Mouse (Mus musculus): ENCODE data around the gene Ciita. TPM values are rescaled to one million over a fixed set of nuclear protein-coding genes. Genes with fewer than 3 reads are reported as not detected.

The Ciita gene
- polyA plus RNA-seq, 1 experiment from 2014 or later = 0.16 TPM

DNA sequence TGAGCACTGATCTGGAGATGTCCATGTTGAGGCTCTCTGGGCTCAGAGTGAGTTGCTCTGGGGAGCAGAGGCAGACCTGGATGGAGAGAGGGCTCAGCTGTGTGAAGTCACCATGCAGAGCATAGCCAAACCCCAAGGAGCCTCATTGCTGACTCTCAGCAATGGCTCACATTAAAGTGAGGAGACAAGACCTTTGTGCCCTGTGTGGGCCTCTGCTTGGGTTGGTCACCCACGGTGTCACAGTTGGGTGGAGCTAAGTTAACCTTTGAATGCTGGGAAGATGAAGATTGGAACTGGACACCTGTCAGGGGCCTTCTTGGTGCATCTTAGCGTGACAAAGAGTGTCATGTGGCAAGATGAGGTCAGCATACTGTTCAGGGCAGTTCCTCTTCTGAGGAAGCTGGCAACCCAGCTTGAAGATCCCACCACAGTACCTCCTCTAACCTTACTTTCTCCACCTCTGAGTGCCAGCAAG, 16.0 kb downstream of the Ciita start:
- H3K4me3 ChIP-seq (replicated peaks) = no peak overlapping the region
- no peaks in the 10 kb centered on the region for H3K27me3 ChIP-seq
- H3K4me1 ChIP-seq (replicated peaks) = no peaks in the 10 kb centered on the region
- WGBS (ENCODE audit: insufficient replicate concordance) = 46% methylated on average over 2 of the region's 2 CpGs
- H3K9ac ChIP-seq = no peak overlapping the region
- ATAC-seq (ENCODE audit: insufficient read depth) = no peak
- H3K9me3 ChIP-seq (replicated peaks) = no peaks in the 10 kb centered on the region
- no peak overlapping the region for H3K4me2 ChIP-seq
- no peak overlapping the region for H3K27ac ChIP-seq (replicated peaks)
- H3K36me3 ChIP-seq (replicated peaks) = no peaks in the 10 kb centered on the region

DNA sequence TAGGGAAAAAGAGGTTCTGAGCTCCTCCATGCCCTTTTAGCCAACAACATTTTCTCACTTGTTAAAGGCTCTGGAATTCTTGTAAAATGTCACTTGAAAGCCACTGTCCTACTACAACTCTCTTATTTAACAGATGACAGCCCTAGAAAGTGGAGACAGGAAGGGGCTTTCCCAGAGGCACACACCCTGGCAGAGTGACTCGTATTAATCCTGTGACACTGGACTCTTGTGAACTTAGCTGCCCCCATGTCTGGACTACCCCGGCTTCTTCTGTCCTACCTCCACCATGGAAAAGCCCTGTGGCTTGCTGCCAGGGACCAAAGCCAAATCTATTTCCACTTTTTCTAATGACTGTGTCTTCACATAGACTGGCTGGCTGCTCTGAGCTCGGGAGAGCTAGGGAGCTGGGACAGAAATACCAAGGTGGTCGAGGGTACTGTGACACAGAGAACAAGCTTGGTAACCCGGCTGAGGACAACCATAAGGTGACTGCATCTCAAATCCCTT, 18.3 kb downstream of the Ciita start:
- WGBS (ENCODE audit: insufficient replicate concordance) = 47% methylated on average over 5 of the region's 5 CpGs
- H3K36me3 ChIP-seq (replicated peaks) = no peaks in the 10 kb centered on the region
- no peak for ATAC-seq (ENCODE audit: insufficient read depth)
- no peak overlapping the region for H3K4me3 ChIP-seq (replicated peaks)
- H3K4me2 ChIP-seq = no peak overlapping the region
- no peaks in the 10 kb centered on the region for H3K9me3 ChIP-seq (replicated peaks)
- H3K27me3 ChIP-seq = no peaks in the 10 kb centered on the region
- no peak overlapping the region for H3K27ac ChIP-seq (replicated peaks)
- H3K4me1 ChIP-seq (replicated peaks) = no peaks in the 10 kb centered on the region
- no peak overlapping the region for H3K9ac ChIP-seq

DNA sequence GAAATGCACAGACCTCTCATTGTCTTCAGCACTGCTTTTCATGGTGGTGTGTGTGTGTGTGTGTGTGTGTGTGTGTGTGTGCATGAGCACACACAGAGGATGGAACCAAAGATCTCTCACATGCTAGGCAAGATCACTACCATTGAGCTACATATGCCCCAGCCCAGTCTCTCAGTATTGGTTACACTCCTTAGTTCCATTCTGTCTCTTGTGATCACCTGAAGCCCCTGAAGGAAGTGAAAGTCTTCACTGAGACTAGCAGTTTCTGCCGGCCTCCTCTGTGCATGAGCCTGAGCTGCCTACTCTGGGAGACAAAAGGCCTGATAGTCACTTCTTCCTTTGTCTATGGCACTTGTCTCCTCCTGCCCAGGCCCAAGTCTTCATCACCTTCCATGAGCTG, 19.3 kb downstream of the Ciita start:
- Histone ChIP-seq H3K4me1 (replicated peaks) (no peaks in the 10 kb centered on the region), H3K27me3 (no peaks in the 10 kb centered on the region), H3K9me3 (replicated peaks) (no peaks in the 10 kb centered on the region), H3K4me2 (no peak overlapping the region), H3K4me3 (replicated peaks) (no peak overlapping the region), H3K27ac (replicated peaks) (no peak overlapping the region), H3K36me3 (replicated peaks) (no peaks in the 10 kb centered on the region), H3K9ac (no peak overlapping the region)
- no peak for ATAC-seq (ENCODE audit: insufficient read depth)
- 44% methylated on average over 1 of the region's 1 CpGs for whole genome bisulfite sequencing (ENCODE audit: insufficient replicate concordance)

- ATAC-seq (ENCODE audit: insufficient read depth) = no peak
Observed at GRCm38 (mm10) chr16:10501865-10502264, 22.0 kb downstream of the Ciita start.

DNA sequence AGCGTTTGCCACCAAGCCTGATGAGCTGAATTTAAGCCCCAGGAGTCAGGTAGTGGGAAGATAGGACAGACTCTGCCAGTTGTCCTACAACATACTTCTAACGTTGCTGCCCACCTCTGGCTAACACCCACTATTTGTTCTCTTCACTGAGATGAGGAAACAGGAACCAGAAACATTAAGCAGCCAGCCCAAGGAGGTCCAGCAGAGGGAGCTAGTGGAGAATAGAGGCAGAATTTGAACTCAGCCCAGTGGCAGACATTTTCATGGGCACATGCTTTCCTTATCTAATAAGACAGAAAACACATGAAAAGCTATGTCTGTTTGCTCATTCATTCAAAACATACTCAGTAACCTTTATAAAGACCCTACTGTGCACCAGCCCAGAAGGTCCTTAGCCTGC, 23.2 kb downstream of the Ciita start:
- Histone ChIP-seq H3K27ac (replicated peaks) (no peak overlapping the region), H3K4me3 (replicated peaks) (no peak overlapping the region), H3K4me1 (replicated peaks) (no peaks in the 10 kb centered on the region), H3K27me3 (no peaks in the 10 kb centered on the region), H3K36me3 (replicated peaks) (no peaks in the 10 kb centered on the region), H3K4me2 (no peak overlapping the region), H3K9ac (no peak overlapping the region), H3K9me3 (replicated peaks) (no peaks in the 10 kb centered on the region)
- WGBS (ENCODE audit: insufficient replicate concordance) = 50% methylated on average over 2 of the region's 2 CpGs
- ATAC-seq (ENCODE audit: insufficient read depth) = no peak

More at GRCm38 (mm10) chr16:10501865-10502264, 22.0 kb downstream of the Ciita start:
- H3K27me3 ChIP-seq = no peaks in the 10 kb centered on the region
- H3K27ac ChIP-seq (replicated peaks) = no peak overlapping the region
- WGBS (ENCODE audit: insufficient replicate concordance) = 11% methylated on average over 8 of the region's 8 CpGs
- H3K4me2 ChIP-seq = no peak overlapping the region
- no peaks in the 10 kb centered on the region for H3K4me1 ChIP-seq (replicated peaks)
- no peaks in the 10 kb centered on the region for H3K9me3 ChIP-seq (replicated peaks)
- no peaks in the 10 kb centered on the region for H3K36me3 ChIP-seq (replicated peaks)
- H3K4me3 ChIP-seq (replicated peaks) = no peak overlapping the region
- no peak overlapping the region for H3K9ac ChIP-seq

DNA sequence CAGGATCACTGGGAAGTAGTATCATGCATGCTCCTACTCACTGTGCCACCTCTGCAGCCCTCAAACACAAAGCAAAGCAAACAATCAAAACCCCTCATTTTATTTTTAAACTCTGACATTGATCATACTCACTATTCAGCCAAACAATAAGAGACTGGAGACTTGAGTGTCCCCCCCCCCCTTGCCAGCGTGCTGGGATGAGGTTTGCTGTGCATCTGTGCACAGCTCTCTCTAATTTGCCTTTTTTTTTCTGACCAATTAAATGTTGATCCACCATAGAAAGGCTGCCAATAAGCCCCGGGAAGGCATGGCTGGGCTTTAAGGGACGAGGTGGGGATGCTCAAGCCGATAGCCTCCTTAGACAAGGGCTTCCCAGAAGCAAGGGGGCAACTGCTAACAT, 27.6 kb downstream of the Ciita start:
- Histone ChIP-seq H3K4me2 (no peak overlapping the region), H3K27ac (replicated peaks) (no peak overlapping the region), H3K9me3 (replicated peaks) (no peaks in the 10 kb centered on the region), H3K27me3 (no peaks in the 10 kb centered on the region), H3K36me3 (replicated peaks) (no peaks in the 10 kb centered on the region), H3K9ac (no peak overlapping the region), H3K4me3 (replicated peaks) (no peak overlapping the region), H3K4me1 (replicated peaks) (no peaks in the 10 kb centered on the region)
- WGBS (ENCODE audit: insufficient replicate concordance) = 62% methylated on average over 4 of the region's 4 CpGs
- no peak for ATAC-seq (ENCODE audit: insufficient read depth)

GRCm38 (mm10) chr16:10508691-10509090, 28.8 kb downstream of the Ciita start:
- H3K4me1 ChIP-seq (replicated peaks) = no peaks in the 10 kb centered on the region
- no peak overlapping the region for H3K4me3 ChIP-seq (replicated peaks)
- no peak overlapping the region for H3K4me2 ChIP-seq
- H3K9me3 ChIP-seq (replicated peaks) = no peaks in the 10 kb centered on the region
- H3K27me3 ChIP-seq = no peaks in the 10 kb centered on the region
- ATAC-seq (ENCODE audit: insufficient read depth) = no peak
- no peaks in the 10 kb centered on the region for H3K36me3 ChIP-seq (replicated peaks)
- WGBS (ENCODE audit: insufficient replicate concordance) = 53% methylated on average over 6 of the region's 6 CpGs
- H3K9ac ChIP-seq = no peak overlapping the region
- no peak overlapping the region for H3K27ac ChIP-seq (replicated peaks)

DNA sequence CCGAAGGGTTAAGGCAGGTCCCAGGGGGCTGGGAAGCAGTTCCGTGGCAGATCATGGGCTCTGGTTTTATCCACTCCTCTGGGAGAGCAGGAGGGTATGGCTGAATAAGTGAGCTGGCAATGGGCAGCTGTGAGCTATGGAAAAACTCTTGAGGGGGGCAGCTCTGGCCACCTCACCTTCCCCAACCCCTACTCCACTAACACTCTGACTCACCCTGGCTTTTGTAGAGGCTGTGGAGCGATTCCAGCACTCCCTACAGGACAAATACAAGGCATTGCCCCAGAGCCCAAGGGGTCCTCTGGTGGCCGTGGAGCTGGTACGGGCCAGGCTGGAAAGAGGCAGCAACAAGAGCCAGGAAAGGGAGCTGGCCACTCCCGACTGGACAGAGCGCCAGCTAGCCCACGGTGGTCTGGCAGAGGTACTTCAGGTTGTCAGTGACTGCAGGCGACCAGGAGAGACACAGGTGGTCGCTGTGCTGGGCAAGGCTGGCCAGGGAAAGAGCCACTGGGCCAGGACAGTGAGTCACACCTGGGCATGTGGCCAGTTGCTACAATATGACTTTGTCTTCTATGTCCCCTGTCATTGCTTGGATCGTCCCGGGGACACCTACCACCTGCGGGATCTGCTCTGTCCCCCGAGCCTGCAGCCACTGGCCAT, 30.7 kb downstream of the Ciita start:
- no peak for ATAC-seq (ENCODE audit: insufficient read depth)

GRCm38 (mm10) chr16:10511134-10511520, 31.3 kb downstream of the Ciita start:
- WGBS (ENCODE audit: insufficient replicate concordance) = 65% methylated on average over 12 of the region's 12 CpGs
- no peaks in the 10 kb centered on the region for H3K4me1 ChIP-seq (replicated peaks)
- ATAC-seq (ENCODE audit: insufficient read depth) = no peak

More for the DNA sequence above, 30.7 kb downstream of the Ciita start:
- Histone ChIP-seq H3K9ac (no peak overlapping the region), H3K9me3 (replicated peaks) (no peaks in the 10 kb centered on the region), H3K4me2 (no peak overlapping the region), H3K36me3 (replicated peaks) (no peaks in the 10 kb centered on the region), H3K27ac (replicated peaks) (no peak overlapping the region), H3K4me1 (replicated peaks) (no peaks in the 10 kb centered on the region), H3K27me3 (no peaks in the 10 kb centered on the region), H3K4me3 (replicated peaks) (no peak overlapping the region)
- 42% methylated on average over 14 of the region's 14 CpGs for WGBS (ENCODE audit: insufficient replicate concordance)

DNA sequence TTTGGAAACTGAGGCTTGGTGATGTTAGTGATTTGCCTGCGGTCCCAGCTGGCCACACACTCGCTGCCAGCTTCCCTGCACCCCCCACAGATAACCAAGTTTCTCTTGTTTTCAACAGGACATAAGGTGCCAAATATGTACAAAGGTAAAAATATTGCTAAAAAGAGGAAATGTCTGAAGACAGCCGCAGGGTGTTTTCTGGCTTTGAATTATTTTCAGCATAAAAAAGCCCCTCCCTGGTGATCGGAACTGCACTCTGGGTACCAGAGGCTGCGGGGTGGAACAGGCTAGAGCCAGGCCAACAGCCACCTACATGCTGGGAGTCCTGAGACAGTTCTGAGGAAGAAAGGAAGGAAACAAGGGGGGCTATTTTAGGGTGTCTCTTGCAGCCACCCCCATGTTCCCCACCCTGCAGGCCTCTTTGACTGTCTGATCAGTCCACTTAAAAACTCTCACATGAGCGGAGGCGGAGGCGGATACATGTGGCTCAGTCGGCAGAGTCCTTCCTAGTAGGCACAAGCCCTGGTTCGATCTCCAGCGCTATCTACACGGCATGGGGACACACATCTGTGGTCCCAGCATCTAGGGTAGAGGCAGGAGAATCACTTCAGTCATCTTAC, 36.2 kb downstream of the Ciita start:
- Histone ChIP-seq H3K27me3 (no peaks in the 10 kb centered on the region), H3K4me2 (no peak overlapping the region), H3K36me3 (replicated peaks) (no peaks in the 10 kb centered on the region), H3K9me3 (replicated peaks) (no peaks in the 10 kb centered on the region), H3K4me3 (replicated peaks) (no peak overlapping the region), H3K4me1 (replicated peaks) (no peaks in the 10 kb centered on the region), H3K9ac (no peak overlapping the region), H3K27ac (replicated peaks) (no peak overlapping the region)
- ATAC-seq (ENCODE audit: insufficient read depth) = no peak
- WGBS (ENCODE audit: insufficient replicate concordance) = 66% methylated on average over 12 of the region's 12 CpGs

More at GRCm38 (mm10) chr16:10511134-10511520, 31.3 kb downstream of the Ciita start:
- Histone ChIP-seq H3K27me3 (no peaks in the 10 kb centered on the region), H3K9me3 (replicated peaks) (no peaks in the 10 kb centered on the region), H3K4me3 (replicated peaks) (no peak overlapping the region), H3K27ac (replicated peaks) (no peak overlapping the region), H3K4me2 (no peak overlapping the region), H3K36me3 (replicated peaks) (no peaks in the 10 kb centered on the region), H3K9ac (no peak overlapping the region)

- no peak for ATAC-seq (ENCODE audit: insufficient read depth)
- no peak overlapping the region for H3K9ac ChIP-seq
- no peak overlapping the region for H3K4me2 ChIP-seq
- no peak overlapping the region for H3K27ac ChIP-seq (replicated peaks)
- WGBS (ENCODE audit: insufficient replicate concordance) = 33% methylated on average over 5 of the region's 5 CpGs
- no peak overlapping the region for H3K4me3 ChIP-seq (replicated peaks)
- H3K36me3 ChIP-seq (replicated peaks) = no peaks in the 10 kb centered on the region
- H3K9me3 ChIP-seq (replicated peaks) = no peaks in the 10 kb centered on the region
- H3K27me3 ChIP-seq = no peaks in the 10 kb centered on the region
- H3K4me1 ChIP-seq (replicated peaks) = no peaks in the 10 kb centered on the region
Observed at GRCm38 (mm10) chr16:10518030-10518429, 38.2 kb downstream of the Ciita start.
